ENCODE assay signal across 24 mouse cellular contexts in genomic region chr17:40831870-40832269, GRCm38 (mm10). TPM values are rescaled to one million over a fixed set of nuclear protein-coding genes. Genes with fewer than 3 reads are reported as not detected.
DNase-seq lines count a peak whose midpoint lies in the region; TF ChIP-seq lines count a peak whose summit lies in the region.
"Had no signal": no experiment of that assay in that cellular context is flagged by ENCODE, and none has a peak within 500 bp of the region (broad histone marks: within the 10 kb centered on the region; RNA-seq: fewer than 3 reads in every experiment).

No protein-coding gene starts in this region.

- peak; percentile 42 for TF ChIP-seq CTCF in heart, adult 2 months (IDR thresholded peaks at IDR 0.05)
- peak; percentile 25; the same call in 1 of the 2 replicates for TF ChIP-seq CTCF in layer of hippocampus, adult 2 months (conservative IDR thresholded peaks at IDR 0.05)

- WGBS in heart, adult 2 months: 30% methylated on average over 2 of the region's 2 CpGs

- no peak for TF ChIP-seq EP300 in heart, adult 2 months (IDR thresholded peaks at IDR 0.05; ENCODE audit: insufficient read depth, low read depth, low read length)

- no peak for TF ChIP-seq POLR2A in heart, adult 2 months (IDR thresholded peaks at IDR 0.05; ENCODE audit: insufficient read depth, low read depth, low read length)

- DNase-seq in heart, adult 2 months: no peak
- no peak for DNase-seq in heart, postnatal 14 days
- no peak for DNase-seq in layer of hippocampus, adult 2 months (ENCODE audit: low spot score in 2 of 2)
- no peak for DNase-seq in layer of hippocampus, postnatal 14 days (ENCODE audit: low spot score in 2 of 2)
- DNase-seq in A20 (ENCODE audit: low read depth, low spot score) (peak; percentile 29), NIH3T3 (ENCODE audit: low read depth) (peak; percentile 17)
- no peak for DNase-seq in Muller cell, postnatal 12 days (ENCODE audit: inconsistent ontology term)
- DNase-seq in left cerebral cortex, adult 9 months (ENCODE audit: low spot score in 2 of 2): no peak
- DNase-seq: adrenal gland, adult 8-10 months; cerebellum, adult 8-10 months; gastrocnemius, postnatal 14 days; kidney, adult 9 months; retina, postnatal 1 day; thymus, postnatal 25 days had no signal

- H3K9ac ChIP-seq in heart, adult 2 months (ENCODE audit: low read depth, low read length): no peak overlapping the region
- H3K9ac ChIP-seq: heart, embryonic 13.5 days; hindbrain, embryonic 14.5 days; limb, embryonic 12.5 days; lung, embryonic 15.5 days had no signal

- intact Hi-C loops in heart, adult 2 months (cut with DNase I): no loop called here
- intact Hi-C loops in heart, postnatal 14 days (cut with DNase I): no loop called here

- H3K27ac ChIP-seq in heart, adult 2 months: no peak overlapping the region
- no peak overlapping the region for H3K27ac ChIP-seq in layer of hippocampus, adult 2 months
- H3K27ac ChIP-seq: heart, embryonic 13.5 days; hindbrain, embryonic 14.5 days; left cerebral cortex, adult 2 months; limb, embryonic 12.5 days; lung, embryonic 15.5 days; midbrain, embryonic 10.5 days had no signal

- no peaks in the 10 kb centered on the region for H3K4me1 ChIP-seq in heart, adult 2 months (ENCODE audit: control insufficient read depth, insufficient read depth, low read length)
- H3K4me1 ChIP-seq: heart, embryonic 13.5 days; limb, embryonic 12.5 days; lung, embryonic 15.5 days; midbrain, embryonic 10.5 days had no signal

- no peak overlapping the region for H3K4me3 ChIP-seq in heart, adult 2 months
- H3K4me3 ChIP-seq in layer of hippocampus, adult 2 months: no peak overlapping the region
- H3K4me3 ChIP-seq: heart, embryonic 13.5 days; left cerebral cortex, adult 2 months; limb, embryonic 12.5 days; lung, embryonic 15.5 days; midbrain, embryonic 10.5 days had no signal

- H3K79me2 ChIP-seq in heart, adult 2 months (replicated peaks; ENCODE audit: control insufficient read depth, insufficient read depth, low read length): no peaks in the 10 kb centered on the region

- H3K36me3 ChIP-seq in heart, adult 2 months (ENCODE audit: control insufficient read depth, insufficient read depth, low read length): no peaks in the 10 kb centered on the region
- H3K36me3 ChIP-seq: heart, embryonic 13.5 days; limb, embryonic 12.5 days; lung, embryonic 15.5 days; midbrain, embryonic 10.5 days had no signal

- H3K27me3 ChIP-seq in heart, adult 2 months (ENCODE audit: control insufficient read depth, insufficient read depth, low read length): no peaks in the 10 kb centered on the region
- H3K27me3 ChIP-seq: heart, embryonic 13.5 days; limb, embryonic 12.5 days; lung, embryonic 15.5 days had no signal

RNA-seq across cellular contexts. Expression of gene Rhag, which starts 20.9 kb away (rescaled TPM):
- total RNA-seq in heart, adult 2 months (2021): under 1 TPM; 0.21 to 0.55 TPM
- 0.08 and 0.09 TPM in 2 replicates for polyA plus RNA-seq in heart, adult 2 months (2012; rRNA removed)
- total RNA-seq in heart, postnatal 14 days (2021): under 1 TPM; 0.26 to 0.32 TPM
- not detected for total RNA-seq in layer of hippocampus, adult 2 months (2021)
- not detected for total RNA-seq in layer of hippocampus, postnatal 14 days (2021)
- total RNA-seq: adrenal gland, adult 8-10 months; gastrocnemius, postnatal 14 days; layer of hippocampus, adult 18-20 months; left cerebral cortex, adult 2 months had no signal

RNA-seq across cellular contexts. Expression of gene Crisp2, which starts 25.1 kb away (rescaled TPM):
- not detected for total RNA-seq in heart, adult 2 months (2021)
- 0.10 and 0.56 TPM in 2 replicates for polyA plus RNA-seq in heart, adult 2 months (2012; rRNA removed)
- not detected for total RNA-seq in heart, postnatal 14 days (2021)
- not detected for total RNA-seq in layer of hippocampus, adult 2 months (2021)
- not detected for total RNA-seq in layer of hippocampus, postnatal 14 days (2021)
- total RNA-seq: adrenal gland, adult 8-10 months; gastrocnemius, postnatal 14 days; layer of hippocampus, adult 18-20 months; left cerebral cortex, adult 2 months; neutrophil, adult 5-6 weeks had no signal
- polyA plus RNA-seq: embryonic facial prominence, embryonic 11.5 days; heart, embryonic 13.5 days; hindbrain, embryonic 14.5 days; limb, embryonic 12.5 days; lung, embryonic 15.5 days; midbrain, embryonic 10.5 days; spleen, adult 2 months had no signal

RNA-seq across cellular contexts. Expression of gene 9130008F23Rik, which starts 48.5 kb away (rescaled TPM):
- total RNA-seq in heart, adult 2 months (2021): under 1 TPM; 0.30 to 0.65 TPM
- 0.97 and 1.1 TPM in 2 replicates for polyA plus RNA-seq in heart, adult 2 months (2012; rRNA removed)
- total RNA-seq in heart, postnatal 14 days (2021): under 1 TPM; 0.57 to 0.59 TPM
- total RNA-seq in layer of hippocampus, adult 2 months (2021): under 1 TPM in 1 of 2 experiments, not detected in 1; 0.23 TPM
- under 1 TPM in 1 of 2 experiments, not detected in 1; 0.28 TPM for total RNA-seq in layer of hippocampus, postnatal 14 days (2021)
- total RNA-seq: layer of hippocampus, adult 18-20 months; neutrophil, adult 5-6 weeks had no signal

Comparison
In these comparisons a context has a peak if more than half of its experiments do, and no peak if none do; other contexts are left out.
1. DNase-seq: peak in A20 (single experiment) and NIH3T3 (single experiment); none in heart, adult 2 months (0 of 2), heart, postnatal 14 days (0 of 2), layer of hippocampus, adult 2 months (0 of 2), layer of hippocampus, postnatal 14 days (0 of 2), Muller cell, postnatal 12 days (single experiment) and left cerebral cortex, adult 9 months (0 of 2).